Mouse (Mus musculus) C2C12 (cell line): Measurements from ENCODE around the gene Polr3b. TPM values are rescaled to one million over a fixed set of nuclear protein-coding genes. Genes with fewer than 3 reads are reported as not detected.

Experiments used
- H3K27me3 ChIP-seq: one replicate; pipeline ENCODE4 v1.6.1; 2011; ENCODE audit not compliant: control insufficient read depth, insufficient read depth, insufficient read length
- H3K36me3 ChIP-seq: one replicate; pipeline ENCODE4 v1.6.1; 2011; ENCODE audit not compliant: control insufficient read depth, insufficient read depth
- H3K4me3 ChIP-seq: one replicate; pipeline ENCODE4 v1.5.1; 2011; ENCODE audit warnings: mild to moderate bottlenecking, control low read depth; ENCODE audit not compliant: poor library complexity, insufficient read depth, severe bottlenecking
- H3K79me2 ChIP-seq: one replicate; pipeline ENCODE4 v1.6.1; 2011; ENCODE audit not compliant: control insufficient read depth, insufficient read depth
- H3K79me3 ChIP-seq: one replicate; pipeline ENCODE4 v1.6.1; 2011; ENCODE audit warnings: low read depth, control low read depth
- H3ac ChIP-seq: one replicate; pipeline ENCODE3; 2011; ENCODE audit warnings: low read depth; ENCODE audit not compliant: control insufficient read depth, insufficient read length
- CEBPB ChIP-seq: IDR thresholded peaks from one replicate; pipeline ENCODE4 v1.6.1; 2011; ENCODE audit warnings: low read depth, mild to moderate bottlenecking, control low read depth, moderate library complexity
- CTCF ChIP-seq: IDR thresholded peaks from one replicate; pipeline ENCODE4 v1.5.1; 2011; ENCODE audit not compliant: control insufficient read depth, insufficient read depth, insufficient read length
- FOSL1 ChIP-seq: IDR thresholded peaks from one replicate; pipeline ENCODE4 v1.8.0; 2011; ENCODE audit warnings: mild to moderate bottlenecking, low read length; ENCODE audit not compliant: poor library complexity, insufficient read depth, severe bottlenecking
- MAX ChIP-seq: IDR thresholded peaks from one replicate; pipeline ENCODE4 v1.6.1; 2011; ENCODE audit warnings: mild to moderate bottlenecking, control low read depth
- MYOD1 ChIP-seq: IDR thresholded peaks from one replicate; pipeline ENCODE4 v1.6.1; 2011; ENCODE audit warnings: low read depth; ENCODE audit not compliant: control insufficient read depth, insufficient read length
- MYOG ChIP-seq: IDR thresholded peaks from one replicate; pipeline ENCODE4 v1.6.1; 2011; ENCODE audit not compliant: control insufficient read depth, insufficient read length; ENCODE audit errors: extremely low read depth
- USF1 ChIP-seq: IDR thresholded peaks from one replicate; pipeline ENCODE4 v1.6.1; 2011; ENCODE audit warnings: low read depth, mild to moderate bottlenecking, control low read depth, moderate library complexity
- polyA plus RNA-seq: library from polyadenylated mRNA; unstranded; fragments of >200 nt; fragmentation: generic; extraction: Trizol; gene quantifications from one replicate; pipeline ENCODE4 v1.2.1, GENCODE M21; 2012; ENCODE audit warnings: missing spikeins

Gene Polr3b
- polyA plus RNA-seq, 1 experiment = 9.5 TPM

DNA sequence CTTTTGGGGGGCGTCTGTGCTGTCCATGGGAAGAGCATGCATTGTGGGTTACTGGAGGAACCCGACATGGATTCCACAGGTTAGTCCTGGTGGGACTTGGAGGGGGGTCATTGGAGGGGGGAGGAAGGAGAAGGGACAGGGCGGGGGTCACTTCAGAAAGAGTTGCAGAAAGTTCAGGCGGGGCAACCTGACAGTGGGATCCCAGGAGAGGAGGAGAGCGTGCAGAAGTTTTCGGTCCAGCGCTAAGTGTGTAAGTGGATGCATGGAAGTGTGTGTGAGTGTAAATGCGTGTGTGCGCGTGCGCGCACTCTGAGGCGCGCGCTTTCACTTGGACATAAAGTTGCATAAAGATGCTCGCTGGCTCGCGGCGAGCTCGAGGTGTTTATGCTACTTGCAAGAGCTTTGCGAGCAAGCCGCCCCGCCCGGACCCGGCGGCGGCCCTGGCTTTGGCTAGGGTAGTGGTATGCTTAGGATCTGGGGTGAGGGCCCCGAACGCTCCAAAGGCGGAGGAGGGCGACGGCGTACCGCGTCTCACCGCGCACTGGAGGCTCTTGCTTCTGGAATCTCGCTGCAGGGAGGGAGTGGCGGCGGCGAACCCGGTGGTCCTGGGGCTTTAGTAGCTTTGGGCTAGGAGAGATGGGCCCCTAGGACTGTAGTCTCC, 134.5 kb downstream of the Polr3b start:
- Histone ChIP-seq H3K79me2 (no peaks in the 10 kb centered on the region), H3K4me3 (no peak overlapping the region), H3K36me3 (no peaks in the 10 kb centered on the region), H3K79me3 (no peaks in the 10 kb centered on the region), H3ac (no peak overlapping the region), H3K27me3 (peaks cover 64% of the 10 kb centered on the region)
- no peak for TF ChIP-seq MYOG
- TF ChIP-seq CTCF = no peak
- no peak for TF ChIP-seq MAX
- TF ChIP-seq FOSL1 = no peak
- no peak for TF ChIP-seq USF1
- TF ChIP-seq MYOD1 = no peak
- no peak for TF ChIP-seq CEBPB

DNA sequence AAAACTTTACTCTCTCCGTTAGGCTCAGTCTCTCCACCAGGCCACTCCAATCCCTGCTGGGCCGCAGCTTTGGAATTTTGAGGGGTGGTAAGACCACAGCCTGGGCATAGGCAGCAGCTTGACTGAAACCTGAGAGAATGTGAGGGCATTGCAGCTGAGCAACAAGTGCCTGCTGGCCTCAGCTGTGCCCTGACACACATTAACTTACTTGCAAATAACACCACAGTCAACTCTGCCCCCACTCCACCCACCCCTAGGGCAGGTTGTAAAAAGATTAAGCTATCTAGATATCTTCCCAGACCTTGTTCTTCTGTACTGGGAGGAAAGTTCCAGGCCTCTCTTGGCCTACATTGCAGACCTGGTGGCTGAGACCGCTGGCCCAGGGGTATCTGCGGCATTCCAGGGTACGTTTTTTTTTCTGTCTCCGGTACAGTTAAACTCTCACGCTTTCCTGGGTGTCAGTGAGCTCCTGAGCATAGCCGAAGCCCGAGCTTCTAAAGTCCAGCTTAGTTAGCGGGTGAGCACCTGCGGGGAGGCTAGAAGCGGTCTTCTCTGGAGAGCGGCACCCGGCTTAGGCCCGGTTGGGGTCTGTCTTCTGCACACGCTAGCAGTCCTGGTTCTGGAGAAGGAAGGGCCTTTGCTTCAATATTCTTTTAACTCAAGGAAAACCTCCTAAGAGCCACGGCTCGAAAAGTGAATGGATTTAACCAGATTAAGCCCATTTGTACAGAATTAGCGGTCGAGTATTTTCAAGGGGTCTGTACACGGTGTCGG, 135.5 kb downstream of the Polr3b start:
- TF ChIP-seq CEBPB (no peak), MAX (no peak), FOSL1 (no peak)
- H3K4me3 ChIP-seq = no peak overlapping the region
- H3K79me2 ChIP-seq = no peaks in the 10 kb centered on the region
- no peaks in the 10 kb centered on the region for H3K79me3 ChIP-seq
- H3K27me3 ChIP-seq = peaks cover 67% of the 10 kb centered on the region
- H3K36me3 ChIP-seq = no peaks in the 10 kb centered on the region
- no peak overlapping the region for H3ac ChIP-seq

DNA sequence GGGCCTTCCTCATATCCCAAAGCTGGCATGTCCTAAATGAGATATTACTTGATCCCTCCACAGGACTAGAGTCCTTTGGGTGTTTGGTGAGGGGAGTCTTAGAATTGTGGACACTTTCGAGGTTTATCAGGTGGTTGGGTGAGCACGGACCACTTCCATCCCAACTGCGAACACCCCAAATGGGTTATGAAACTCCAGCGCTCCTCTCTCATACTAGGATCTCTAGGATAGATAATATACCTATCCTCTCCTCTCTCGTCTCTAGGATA, 136.0 kb downstream of the Polr3b start:
- H3K79me3 ChIP-seq = no peaks in the 10 kb centered on the region
- no peaks in the 10 kb centered on the region for H3K36me3 ChIP-seq
- peaks cover 65% of the 10 kb centered on the region for H3K27me3 ChIP-seq
- no peak for TF ChIP-seq MYOD1
- no peak for TF ChIP-seq FOSL1
- no peak for TF ChIP-seq USF1
- no peak for TF ChIP-seq MYOG
- no peak for TF ChIP-seq MAX
- no peak for TF ChIP-seq CTCF
- TF ChIP-seq CEBPB = no peak
- no peaks in the 10 kb centered on the region for H3K79me2 ChIP-seq
- no peak overlapping the region for H3K4me3 ChIP-seq
- H3ac ChIP-seq = no peak overlapping the region

DNA sequence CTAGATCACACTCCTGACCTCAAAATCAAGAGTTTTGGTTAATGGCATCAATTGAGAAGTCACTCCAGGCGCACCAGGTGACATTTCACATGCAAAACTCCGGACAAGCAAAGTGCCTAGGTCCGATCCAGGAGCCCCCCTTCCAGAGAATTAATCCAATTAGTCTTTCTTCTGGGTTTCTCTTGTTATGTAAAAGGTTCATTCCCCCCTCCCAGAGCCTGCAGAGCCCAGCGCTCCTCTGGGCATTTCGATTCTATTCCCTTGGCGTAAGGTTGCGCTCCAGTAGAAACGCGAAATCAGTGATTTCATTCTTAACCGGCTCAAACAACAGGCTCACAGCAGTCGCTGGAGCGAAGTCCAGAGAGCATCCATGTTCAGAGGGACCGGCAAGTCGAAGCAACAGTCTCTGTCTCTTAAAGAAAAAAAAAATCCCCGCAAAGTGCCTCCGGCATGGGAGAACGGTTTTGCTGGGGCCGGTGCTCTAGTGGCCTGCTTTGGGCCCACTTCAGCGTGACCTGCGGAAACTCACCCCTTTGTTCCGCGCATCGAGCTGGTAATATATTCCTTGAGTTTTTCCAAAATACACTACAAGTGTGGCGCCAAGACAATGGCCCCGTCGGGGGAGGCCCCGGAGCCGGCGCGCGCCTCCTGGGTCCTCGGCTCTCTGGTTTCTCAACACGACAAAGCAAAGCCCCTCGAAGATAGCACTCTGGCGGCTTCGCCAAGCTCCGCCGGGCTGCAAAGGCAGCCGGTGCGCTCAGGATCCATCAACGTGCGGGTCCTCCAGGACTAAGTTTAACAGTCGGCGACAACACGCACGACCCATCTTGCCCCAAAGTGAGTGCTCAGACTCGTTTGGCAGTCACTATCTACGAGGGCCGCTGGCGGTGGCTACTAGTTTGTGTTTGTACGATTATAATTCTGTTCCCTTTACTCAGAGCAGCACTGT, 136.7 kb downstream of the Polr3b start:
- Histone ChIP-seq H3K4me3 (no peak overlapping the region), H3K27me3 (peaks cover 65% of the 10 kb centered on the region)

DNA sequence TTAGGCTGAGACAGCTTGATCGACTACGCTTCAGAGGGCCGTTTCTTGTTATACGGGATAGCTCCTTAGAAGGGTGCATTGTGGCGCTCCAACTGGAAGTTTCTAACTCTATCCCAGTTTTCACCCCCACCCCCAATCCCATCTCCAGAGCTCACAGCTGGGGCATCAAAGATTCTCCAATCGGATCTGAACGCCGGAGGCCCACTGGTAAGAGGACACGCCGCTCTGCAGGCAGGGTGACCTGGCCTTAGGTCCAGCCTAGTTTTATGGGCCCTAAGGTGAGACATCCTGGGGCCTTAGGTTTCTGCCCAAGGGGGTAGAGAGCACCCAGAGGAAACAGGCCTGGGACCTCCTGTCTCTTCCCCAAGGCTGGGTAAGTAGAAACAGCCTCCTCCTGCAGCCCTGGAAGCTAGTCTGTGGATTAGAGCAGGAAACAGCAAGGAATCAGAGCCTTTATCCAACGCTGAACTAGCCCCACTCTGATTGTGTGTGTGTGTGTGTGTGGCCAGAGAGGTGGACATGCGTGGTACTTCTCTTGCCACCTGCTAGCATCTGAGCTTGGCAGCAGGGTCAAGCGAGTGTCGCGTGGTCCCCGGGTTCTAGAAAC, 137.5 kb downstream of the Polr3b start:
- Histone ChIP-seq H3K27me3 (peaks cover 59% of the 10 kb centered on the region), H3K36me3 (no peaks in the 10 kb centered on the region), H3K4me3 (no peak overlapping the region), H3K79me3 (no peaks in the 10 kb centered on the region), H3ac (no peak overlapping the region), H3K79me2 (no peaks in the 10 kb centered on the region)
- no peak for TF ChIP-seq USF1
- no peak for TF ChIP-seq FOSL1
- no peak for TF ChIP-seq MAX
- TF ChIP-seq CTCF = no peak
- TF ChIP-seq MYOG = no peak
- TF ChIP-seq CEBPB = no peak
- no peak for TF ChIP-seq MYOD1

More for the DNA sequence above, 136.7 kb downstream of the Polr3b start:
- Histone ChIP-seq H3K79me2 (no peaks in the 10 kb centered on the region), H3K79me3 (no peaks in the 10 kb centered on the region), H3ac (no peak overlapping the region), H3K36me3 (no peaks in the 10 kb centered on the region)
- no peak for TF ChIP-seq CTCF
- TF ChIP-seq MYOG = no peak
- no peak for TF ChIP-seq USF1
- no peak for TF ChIP-seq MAX
- no peak for TF ChIP-seq FOSL1
- TF ChIP-seq MYOD1 = no peak
- TF ChIP-seq CEBPB = no peak
